Mouse (Mus musculus) heart, embryonic 11.5 days (tissue): ENCODE measurements at regions not wholly inside any gene's neighbourhood (a gene's known extent, or its start where the extent isn't known, plus 50 kb on each side); places are given as distances from the start of the nearest gene placed in this dataset.

Experiments used
- ATAC-seq: fragments of 200-750 bp; cut with Nextera tagmentation; replicated peaks from 2 replicates; pipeline ENCODE4 v1.8.0; 2017; ENCODE audit warnings: moderate library complexity; ENCODE audit not compliant: insufficient number of reproducible peaks, low FRiP score, low TSS enrichment
- H3K27ac ChIP-seq: fragments of 300-500 bp; sonication (generic); 2 replicates; pipeline ENCODE4 v1.5.1; 2014; ENCODE audit warnings: mild to moderate bottlenecking, low read depth, low read length
- H3K27me3 ChIP-seq: fragments of 300-500 bp; sonication (generic); 2 replicates; pipeline ENCODE4 v1.6.1; 2014; ENCODE audit warnings: mild to moderate bottlenecking, low read length, mixed read lengths; ENCODE audit not compliant: control insufficient read depth, insufficient read depth
- H3K36me3 ChIP-seq: fragments of 300-500 bp; sonication (generic); 2 replicates; pipeline ENCODE4 v1.6.1; 2014; ENCODE audit warnings: mild to moderate bottlenecking, low read length, moderate library complexity, mixed read lengths; ENCODE audit not compliant: control insufficient read depth, insufficient read depth
- H3K4me1 ChIP-seq: fragments of 300-500 bp; sonication (generic); 2 replicates; pipeline ENCODE4 v1.6.1; 2014; ENCODE audit warnings: low read length; ENCODE audit not compliant: control insufficient read depth, insufficient read depth
- H3K4me2 ChIP-seq: fragments of 300-500 bp; sonication (generic); 2 replicates; pipeline ENCODE4 v1.6.1; 2014; ENCODE audit warnings: mild to moderate bottlenecking, moderate library complexity
- H3K4me3 ChIP-seq: fragments of 300-500 bp; sonication (generic); 2 replicates; pipeline ENCODE4 v1.5.1; 2014; ENCODE audit warnings: low read depth, low read length
- H3K9ac ChIP-seq: fragments of 300-500 bp; sonication (generic); 2 replicates; pipeline ENCODE4 v1.6.1; 2014; ENCODE audit warnings: mild to moderate bottlenecking, low read depth, low read length, moderate library complexity
- H3K9me3 ChIP-seq: fragments of 300-500 bp; sonication (generic); replicated peaks from 2 replicates; pipeline ENCODE4 v1.6.1; 2016; ENCODE audit warnings: low read length; ENCODE audit not compliant: control insufficient read depth
- WGBS: fragments of 180-500 bp; shearing (Covaris S2); extraction: QIAGEN DNeasy Blood & Tissue Kit; methylation state at CpG from one replicate; pipeline ENCODE4 v1.1.7; 2014; ENCODE audit not compliant: insufficient replicate concordance; 5-methylcytosine and 5-hydroxymethylcytosine counted together

- Histone ChIP-seq H3K4me1 (no peaks in the 10 kb centered on the region), H3K27me3 (no peaks in the 10 kb centered on the region), H3K27ac (no peak overlapping the region), H3K4me3 (no peak overlapping the region), H3K9ac (no peak overlapping the region), H3K36me3 (no peaks in the 10 kb centered on the region), H3K9me3 (no peaks in the 10 kb centered on the region), H3K4me2 (no peak overlapping the region)
- WGBS, result 68% methylated on average over 6 of the region's 6 CpGs
- ATAC-seq, result no peak
Observed at GRCm38 (mm10) chr10:26520879-26521278, 145.1 kb upstream of the L3mbtl3 start.

GRCm38 (mm10) chr10:26525848-26526546, 150.2 kb upstream of the L3mbtl3 start:
- H3K27ac ChIP-seq, result no peak overlapping the region
- no peaks in the 10 kb centered on the region for H3K9me3 ChIP-seq
- H3K9ac ChIP-seq, result no peak overlapping the region
- H3K4me2 ChIP-seq, result no peak overlapping the region
- H3K4me1 ChIP-seq, result no peaks in the 10 kb centered on the region
- 71% methylated on average over 4 of the region's 4 CpGs for WGBS
- no peak for ATAC-seq
- H3K4me3 ChIP-seq, result no peak overlapping the region
- no peaks in the 10 kb centered on the region for H3K36me3 ChIP-seq
- no peaks in the 10 kb centered on the region for H3K27me3 ChIP-seq

DNA sequence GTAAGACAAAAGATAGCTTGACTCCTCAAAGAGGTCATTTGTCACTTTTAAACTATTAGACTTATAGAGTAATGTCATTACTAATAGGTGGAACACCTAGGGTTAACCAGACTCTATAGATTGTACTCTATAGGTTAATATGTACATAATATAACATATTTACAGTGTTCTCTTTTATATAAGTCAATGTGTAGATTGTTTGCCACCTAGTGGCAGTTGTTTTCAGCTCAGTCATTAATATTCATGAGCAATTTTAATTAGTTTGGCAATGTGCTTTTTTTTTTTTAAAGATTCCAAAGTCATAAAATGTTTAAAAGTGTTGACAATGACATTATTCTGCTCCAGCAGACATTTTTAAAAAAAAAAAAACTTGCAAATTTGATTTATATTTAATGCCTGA, 164.4 kb upstream of the L3mbtl3 start:
- no peak overlapping the region for H3K9ac ChIP-seq
- ATAC-seq, result no peak

DNA sequence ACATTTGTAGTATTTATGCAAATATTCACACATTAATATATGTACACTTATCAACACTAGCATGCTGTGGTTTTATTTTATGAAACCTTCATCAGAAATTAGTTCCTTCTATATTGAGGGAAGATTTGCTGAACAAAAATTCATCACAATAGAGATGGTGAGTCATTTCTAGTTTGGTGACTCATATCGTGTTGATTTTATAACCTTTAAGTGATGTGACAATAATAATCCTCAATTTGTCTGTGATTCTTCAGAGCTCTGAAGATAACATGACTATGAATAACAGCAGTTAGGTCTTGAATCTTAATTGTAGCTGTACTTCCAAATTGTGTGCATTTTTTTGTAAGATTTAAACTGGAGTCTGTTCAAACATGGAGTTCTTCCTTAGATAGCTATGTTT, 168.3 kb upstream of the L3mbtl3 start:
- Histone ChIP-seq H3K4me3 (no peak overlapping the region), H3K36me3 (no peaks in the 10 kb centered on the region), H3K4me1 (no peaks in the 10 kb centered on the region), H3K27ac (no peak overlapping the region), H3K27me3 (no peaks in the 10 kb centered on the region), H3K9ac (no peak overlapping the region), H3K4me2 (no peak overlapping the region), H3K9me3 (no peaks in the 10 kb centered on the region)
- ATAC-seq, result no peak
- WGBS, result 86% methylated on average over 1 of the region's 1 CpGs

More for the DNA sequence above, 164.4 kb upstream of the L3mbtl3 start:
- H3K4me2 ChIP-seq, result no peak overlapping the region
- no peaks in the 10 kb centered on the region for H3K9me3 ChIP-seq
- H3K36me3 ChIP-seq, result no peaks in the 10 kb centered on the region
- H3K4me1 ChIP-seq, result no peaks in the 10 kb centered on the region
- H3K27me3 ChIP-seq, result no peaks in the 10 kb centered on the region
- H3K4me3 ChIP-seq, result no peak overlapping the region
- H3K27ac ChIP-seq, result no peak overlapping the region

DNA sequence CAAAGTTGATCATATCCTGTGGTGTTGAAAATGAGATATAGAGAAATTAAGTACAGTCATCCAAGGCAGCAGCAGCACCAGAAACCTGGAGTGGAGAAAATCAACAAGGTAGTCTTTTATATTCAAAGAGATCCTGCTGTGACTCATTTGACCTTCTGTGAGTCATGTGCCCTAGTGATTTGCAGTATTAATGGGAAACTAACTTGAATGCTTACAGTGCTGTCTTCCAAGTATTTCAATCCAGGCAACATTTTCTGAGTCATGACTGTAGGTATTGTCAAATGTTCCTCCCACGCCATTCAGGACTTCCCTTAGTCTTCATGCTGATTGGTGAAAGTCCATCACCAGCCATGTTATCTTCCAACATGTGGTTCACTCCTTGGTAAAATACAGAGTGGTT, 169.0 kb upstream of the L3mbtl3 start:
- Histone ChIP-seq H3K27me3 (no peaks in the 10 kb centered on the region), H3K4me1 (no peaks in the 10 kb centered on the region), H3K4me2 (no peak overlapping the region), H3K4me3 (no peak overlapping the region), H3K27ac (no peak overlapping the region), H3K9ac (no peak overlapping the region), H3K9me3 (no peaks in the 10 kb centered on the region), H3K36me3 (no peaks in the 10 kb centered on the region)
- ATAC-seq, result no peak
- 71% methylated on average over 1 of the region's 1 CpGs for WGBS

DNA sequence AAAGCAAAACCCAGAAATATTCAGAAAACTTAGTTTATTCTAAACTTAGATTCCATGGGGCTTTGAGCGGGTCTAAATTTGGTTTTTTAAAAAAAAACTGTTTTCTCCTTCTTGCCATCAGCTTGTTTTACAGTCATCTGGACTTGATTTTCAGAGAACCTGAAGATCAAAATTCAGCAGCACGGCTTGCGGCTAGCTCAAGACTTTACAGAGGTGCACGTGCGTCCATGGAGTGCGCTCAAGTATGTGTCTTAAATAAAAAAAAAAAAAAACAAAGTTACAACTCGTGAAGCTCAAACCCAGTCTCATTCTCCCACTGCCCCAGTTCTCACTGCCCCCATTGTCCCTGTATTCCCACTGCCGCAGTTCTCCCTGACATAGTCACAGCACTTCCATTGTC, 180.5 kb upstream of the L3mbtl3 start:
- ATAC-seq, result no peak
- no peak overlapping the region for H3K4me2 ChIP-seq
- no peaks in the 10 kb centered on the region for H3K9me3 ChIP-seq
- no peak overlapping the region for H3K9ac ChIP-seq
- WGBS, result 84% methylated on average over 8 of the region's 8 CpGs
- no peaks in the 10 kb centered on the region for H3K36me3 ChIP-seq
- no peak overlapping the region for H3K27ac ChIP-seq
- H3K4me1 ChIP-seq, result no peaks in the 10 kb centered on the region
- no peaks in the 10 kb centered on the region for H3K27me3 ChIP-seq
- H3K4me3 ChIP-seq, result no peak overlapping the region

DNA sequence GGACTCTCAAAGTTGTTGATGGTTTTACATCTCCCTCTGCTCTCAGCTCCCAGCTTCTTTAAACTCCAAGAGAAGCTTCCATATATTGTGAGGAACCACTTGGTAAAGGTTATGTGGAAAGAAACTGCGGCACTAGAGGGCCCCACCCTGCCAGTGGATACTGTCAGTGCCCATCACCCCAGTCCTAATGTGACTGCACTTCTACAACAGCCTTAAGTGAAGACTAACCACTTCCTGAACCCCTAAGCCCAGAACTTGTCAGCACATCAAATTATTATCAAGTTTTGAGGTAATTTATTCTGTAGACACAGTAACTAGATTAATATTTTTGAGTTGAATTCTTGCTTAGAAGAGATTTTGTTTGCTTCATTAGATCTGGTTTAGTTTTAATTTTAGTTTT, 182.3 kb upstream of the L3mbtl3 start:
- Histone ChIP-seq H3K4me3 (no peak overlapping the region), H3K27ac (no peak overlapping the region), H3K4me1 (0 out of 2 replicates have a peak, but pooled peaks cover under 1% of the 10 kb centered on the region), H3K4me2 (no peak overlapping the region), H3K36me3 (no peaks in the 10 kb centered on the region), H3K9ac (no peak overlapping the region), H3K9me3 (no peaks in the 10 kb centered on the region; the same call in 1 of the 2 replicates), H3K27me3 (no peaks in the 10 kb centered on the region)
- no peak for ATAC-seq
- WGBS, result 43% methylated on average over 1 of the region's 1 CpGs

GRCm38 (mm10) chr10:26559323-26559722, 183.6 kb upstream of the L3mbtl3 start:
- Histone ChIP-seq H3K9me3 (no peaks in the 10 kb centered on the region; the same call in 1 of the 2 replicates), H3K4me3 (no peak overlapping the region), H3K4me1 (0 out of 2 replicates have a peak, but pooled peaks cover 2% of the 10 kb centered on the region), H3K36me3 (no peaks in the 10 kb centered on the region), H3K4me2 (no peak overlapping the region), H3K27ac (no peak overlapping the region), H3K27me3 (no peaks in the 10 kb centered on the region), H3K9ac (no peak overlapping the region)
- WGBS, result 66% methylated on average over 4 of the region's 4 CpGs
- ATAC-seq, result no peak

DNA sequence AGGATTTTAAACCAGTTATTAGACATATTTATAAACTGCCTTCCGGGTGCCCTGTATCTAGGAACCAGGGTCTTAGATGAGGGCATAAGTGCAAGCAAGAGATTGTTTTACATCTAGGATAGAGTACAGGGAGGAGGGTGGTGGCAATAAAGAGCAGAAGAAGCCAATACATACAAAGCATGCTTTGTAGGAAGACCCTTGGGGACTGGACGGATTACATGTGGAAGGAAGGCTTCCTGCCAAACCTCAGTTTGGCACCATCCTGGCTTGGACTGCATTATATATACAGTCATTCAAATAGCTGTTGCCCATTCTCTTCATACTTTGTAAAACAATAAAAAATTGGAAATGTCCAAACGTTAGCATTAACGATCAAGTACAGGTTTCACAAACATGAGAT, 184.7 kb upstream of the L3mbtl3 start:
- WGBS, result 84% methylated on average over 4 of the region's 4 CpGs
- Histone ChIP-seq H3K27me3 (no peaks in the 10 kb centered on the region), H3K9me3 (no peaks in the 10 kb centered on the region; the same call in 1 of the 2 replicates), H3K27ac (no peak overlapping the region), H3K9ac (no peak overlapping the region), H3K4me2 (no peak overlapping the region), H3K4me1 (0 out of 2 replicates have a peak, but pooled peaks cover 2% of the 10 kb centered on the region), H3K4me3 (no peak overlapping the region), H3K36me3 (no peaks in the 10 kb centered on the region)
- ATAC-seq, result no peak
